Mouse (Mus musculus) retina, embryonic 14.5 days (tissue): ENCODE measurements around the gene Olfr1390.
A peak's percentile ranks its signal among the peaks of the same experiment; 100 is the strongest.
"Not testable (repeated sequence)": the region's sequence is repeated elsewhere in the genome, so short reads cannot be mapped to it uniquely, and the experiment has no call there.

ENCODE experiments used
- DNase-seq: peaks from one replicate; pipeline ENCODE4 v3.0.0-alpha.2; 2015; ENCODE audit warnings: low spot score

Gene Olfr1390

DNA sequence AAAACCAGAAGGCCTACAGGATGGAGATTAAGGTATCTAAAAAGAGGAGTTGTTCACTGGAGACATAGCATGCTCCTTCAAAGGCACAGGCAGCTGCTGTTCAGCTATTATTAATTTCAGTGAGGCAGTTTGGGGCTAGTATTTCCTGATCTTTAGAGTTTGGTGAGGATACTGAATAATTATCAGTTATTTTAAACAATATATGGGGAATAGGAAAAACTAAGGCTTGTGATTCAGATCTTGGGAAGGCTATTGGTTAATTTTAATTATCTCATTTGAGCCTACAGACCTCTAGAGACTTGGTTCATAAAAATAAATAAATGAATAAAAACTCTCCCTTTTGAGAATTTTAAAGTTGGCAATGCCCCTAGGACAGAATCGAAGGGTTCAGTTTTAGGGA lies at the start of gene Olfr1390:
Olfr1390 (plus strand) TSS at position 301 of the 400 bp plus-strand sequence.
- no peak for DNase-seq

DNA sequence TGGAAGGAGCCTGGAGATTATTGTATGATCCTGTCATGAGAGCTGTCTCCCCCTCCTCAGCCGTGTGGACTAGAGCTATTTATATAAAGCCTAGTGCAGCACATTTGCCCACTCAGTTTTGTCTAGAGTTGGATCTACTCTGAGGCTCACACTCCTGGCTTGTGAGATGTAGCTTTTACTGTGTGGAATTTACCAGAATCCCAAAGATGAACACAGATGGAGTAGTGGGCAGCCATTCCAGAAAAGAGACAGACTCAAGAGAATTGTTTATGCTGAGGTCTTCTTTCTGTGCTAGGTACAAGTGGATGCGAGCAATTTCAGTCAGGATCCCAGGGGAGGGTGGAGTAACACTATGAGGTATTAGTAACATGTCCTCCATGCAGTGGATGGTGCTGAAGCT lies 47.7 kb upstream of the Olfr1390 start:
- DNase-seq: no peak

DNA sequence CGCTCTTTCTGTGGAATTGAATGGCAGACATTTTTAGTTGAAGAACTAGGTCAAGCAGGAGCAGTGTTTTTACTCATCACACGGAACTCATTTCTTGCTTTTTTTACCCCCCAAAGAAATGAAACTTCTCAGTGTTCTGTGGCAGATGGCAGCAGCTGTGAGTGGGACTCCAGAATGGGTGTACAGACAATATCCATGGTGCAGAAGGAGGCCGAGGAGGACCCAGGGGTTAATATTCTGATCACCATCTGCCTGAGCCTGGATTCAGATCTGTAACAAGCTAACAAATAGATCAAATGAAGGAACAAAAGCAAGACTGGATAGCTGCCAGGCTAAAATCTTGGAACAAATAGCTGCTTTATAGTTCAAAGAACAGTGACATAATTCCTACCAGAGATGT lies 42.2 kb upstream of the Olfr1390 start:
- DNase-seq: no peak

DNA sequence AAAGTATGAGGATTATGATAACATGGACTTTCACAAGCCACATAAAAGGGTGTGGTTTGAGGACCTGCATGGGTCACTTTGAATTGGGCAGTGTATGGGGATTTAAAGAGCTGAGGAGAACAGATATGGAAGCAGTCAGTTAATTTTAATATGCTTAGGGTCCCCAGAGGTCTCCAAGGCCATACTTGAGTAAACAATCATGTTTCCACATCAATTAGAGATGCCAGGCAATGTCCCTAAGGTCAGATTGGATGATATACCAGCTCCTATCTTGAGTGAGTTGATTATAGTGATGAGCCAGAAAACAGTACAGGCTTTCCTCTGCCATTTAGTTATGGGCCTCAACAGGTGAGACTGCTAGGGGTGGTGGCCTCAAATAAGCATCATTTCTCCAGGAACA lies 30.5 kb upstream of the Olfr1390 start, which contains the start of gene Olfr10:
Olfr10 (plus strand) TSS at position 301 of the 400 bp plus-strand sequence.
- no peak for DNase-seq

DNA sequence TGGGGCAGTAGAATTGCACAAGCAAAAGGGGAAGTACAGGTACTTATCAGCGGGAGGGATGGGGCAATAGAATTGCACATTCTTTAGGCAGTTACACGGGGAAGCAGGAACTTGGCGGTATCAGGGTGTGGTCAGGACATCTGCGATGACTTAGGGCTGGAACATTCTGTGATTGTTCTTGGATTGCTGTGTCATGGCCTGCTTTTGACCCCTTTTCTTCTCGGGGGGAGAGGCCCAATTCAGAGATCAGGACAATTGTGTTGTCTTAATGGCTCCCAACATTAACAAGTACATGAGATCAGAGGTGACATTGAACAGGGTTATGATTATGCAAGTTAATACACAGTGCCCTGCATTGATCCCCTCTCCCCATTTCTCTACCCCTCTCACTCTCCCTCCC lies 26.4 kb upstream of the Olfr1390 start:
- DNase-seq: not testable (repeated sequence)

DNA sequence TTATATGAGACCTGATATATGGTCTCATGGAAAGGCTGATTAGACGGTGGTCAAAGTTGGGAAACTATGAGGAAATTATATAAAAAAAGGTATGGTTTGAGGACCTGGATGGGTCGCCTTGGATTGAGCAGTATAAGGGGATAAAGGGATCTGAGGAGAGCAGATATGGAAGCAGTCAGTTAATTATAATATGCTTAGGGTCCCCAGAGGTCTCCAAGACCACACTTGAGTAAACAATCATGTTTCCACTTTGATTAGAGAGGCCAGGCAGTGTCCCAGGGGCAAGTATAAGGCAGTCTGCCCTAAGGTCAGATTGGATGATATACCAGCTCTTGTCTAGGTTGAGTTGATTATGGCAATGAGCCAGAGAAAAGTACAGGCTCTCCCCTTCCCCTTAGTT lies 12.5 kb upstream of the Olfr1390 start, which contains the start of gene Olfr1391:
Olfr1391 (plus strand) TSS at position 301 of the 400 bp plus-strand sequence.
- no peak for DNase-seq

DNA sequence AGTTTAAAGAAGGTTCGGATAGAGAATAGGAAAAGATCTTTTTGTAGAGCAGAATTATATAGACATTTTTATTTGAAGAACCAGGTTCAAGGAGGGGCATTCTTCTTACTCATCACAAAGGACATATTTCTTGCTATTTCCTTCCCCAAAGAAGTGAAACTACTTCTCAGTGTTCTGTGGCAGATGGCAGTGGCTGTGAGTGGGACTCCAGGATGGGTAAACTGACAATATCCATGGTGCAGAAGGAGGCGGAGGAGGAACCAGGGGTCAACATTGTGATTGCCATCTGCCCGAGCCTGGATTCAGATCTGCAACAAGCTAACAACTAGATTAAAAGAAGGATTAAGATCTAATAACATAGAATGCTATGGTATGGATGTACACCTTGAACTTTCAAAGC lies 8.3 kb upstream of the Olfr1390 start:
- no peak for DNase-seq

DNA sequence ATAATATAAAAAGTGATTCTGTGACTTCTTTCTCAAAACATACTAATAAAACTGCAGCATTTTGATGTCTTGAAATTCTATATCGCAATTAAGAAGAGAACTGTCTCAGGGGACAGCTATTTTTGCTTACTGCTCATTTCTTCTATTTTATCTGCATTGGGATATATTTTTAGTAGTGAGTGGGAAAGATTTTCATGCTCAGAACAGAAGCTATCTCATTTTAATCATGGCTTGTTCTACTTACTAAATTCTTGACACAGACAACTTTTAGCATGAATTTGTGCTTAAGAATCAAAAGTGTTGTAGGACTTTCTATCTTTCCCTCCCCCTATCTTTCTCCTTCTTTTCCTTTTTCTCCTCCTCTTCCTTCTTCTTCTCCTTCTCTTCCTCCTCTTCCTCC lies 5.3 kb upstream of the Olfr1390 start:
- DNase-seq: no peak

DNA sequence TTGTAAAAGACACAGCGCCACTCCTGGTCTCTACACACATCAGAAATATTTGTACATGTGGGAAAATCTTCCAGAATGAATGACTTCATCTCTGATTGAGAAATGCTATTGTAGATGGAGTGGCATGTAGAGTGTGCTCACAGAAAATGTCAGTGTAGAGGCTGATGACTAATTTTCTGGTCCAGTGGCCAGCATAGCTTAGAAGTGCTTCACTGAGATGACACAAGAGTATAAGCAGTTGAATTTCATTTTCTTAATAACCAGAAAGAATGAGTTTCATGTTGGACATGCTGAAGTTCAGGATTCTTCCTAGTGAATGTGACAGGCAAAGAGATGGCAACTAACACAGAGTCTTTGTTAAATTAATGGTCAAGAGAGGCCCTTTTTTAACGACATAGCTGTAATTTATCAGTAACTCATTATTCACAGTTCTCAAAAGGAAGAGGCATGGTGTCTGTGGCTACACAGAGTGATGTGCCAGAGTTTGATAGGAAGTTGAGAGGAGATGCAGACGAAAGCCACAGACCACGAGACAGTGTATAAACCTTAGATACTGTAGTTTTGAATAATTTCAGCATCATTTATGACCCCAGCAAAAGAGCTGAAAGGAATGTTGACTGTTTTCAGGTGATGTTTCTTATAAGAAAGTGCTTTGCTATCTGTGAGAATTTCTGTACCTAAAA lies 2.3 kb downstream of the Olfr1390 start:
- DNase-seq: peak; percentile 2

DNA sequence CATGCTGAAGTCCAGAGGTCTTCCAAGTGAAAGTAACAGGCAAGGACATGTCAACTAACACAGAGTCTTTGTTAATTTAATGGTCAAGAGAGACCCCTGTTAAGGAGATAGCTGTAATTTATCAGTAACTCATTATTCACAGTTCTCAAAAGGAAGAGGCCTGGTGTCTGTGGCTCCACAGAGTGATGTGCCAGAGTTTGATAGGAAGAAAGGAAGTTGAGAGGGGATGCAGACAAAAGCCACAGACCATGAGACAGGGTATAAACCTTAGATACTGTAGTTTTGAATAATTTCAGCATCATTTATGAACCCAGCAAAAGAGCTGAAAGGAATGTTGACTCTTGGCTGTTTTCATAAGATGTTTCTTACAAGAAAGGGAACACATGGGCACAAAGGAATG lies 48.1 kb downstream of the Olfr1390 start:
- DNase-seq: no peak

DNA sequence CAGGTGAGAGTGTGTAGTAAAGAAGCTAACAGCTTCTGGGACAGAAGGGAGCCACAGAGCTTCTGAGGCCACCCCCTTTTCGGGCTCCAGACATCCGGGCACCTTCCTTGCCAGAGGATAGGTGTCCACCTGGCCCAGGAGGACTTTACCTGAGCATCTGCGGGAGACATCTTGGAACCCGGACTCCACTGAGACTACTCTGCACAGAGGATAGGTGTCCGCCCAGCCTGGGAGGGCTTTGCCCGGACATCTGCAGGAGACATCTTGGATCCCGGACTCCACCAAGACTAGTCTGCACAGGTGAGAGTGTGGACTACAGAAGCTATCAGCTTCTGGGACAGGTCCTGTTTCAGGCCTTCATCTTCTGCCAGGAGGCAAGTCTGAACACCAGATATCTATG lies 51.1 kb downstream of the Olfr1390 start:
- not testable (repeated sequence) for DNase-seq
